18 mouse cellular contexts compared by ENCODE assay signal in the genomic region with DNA sequence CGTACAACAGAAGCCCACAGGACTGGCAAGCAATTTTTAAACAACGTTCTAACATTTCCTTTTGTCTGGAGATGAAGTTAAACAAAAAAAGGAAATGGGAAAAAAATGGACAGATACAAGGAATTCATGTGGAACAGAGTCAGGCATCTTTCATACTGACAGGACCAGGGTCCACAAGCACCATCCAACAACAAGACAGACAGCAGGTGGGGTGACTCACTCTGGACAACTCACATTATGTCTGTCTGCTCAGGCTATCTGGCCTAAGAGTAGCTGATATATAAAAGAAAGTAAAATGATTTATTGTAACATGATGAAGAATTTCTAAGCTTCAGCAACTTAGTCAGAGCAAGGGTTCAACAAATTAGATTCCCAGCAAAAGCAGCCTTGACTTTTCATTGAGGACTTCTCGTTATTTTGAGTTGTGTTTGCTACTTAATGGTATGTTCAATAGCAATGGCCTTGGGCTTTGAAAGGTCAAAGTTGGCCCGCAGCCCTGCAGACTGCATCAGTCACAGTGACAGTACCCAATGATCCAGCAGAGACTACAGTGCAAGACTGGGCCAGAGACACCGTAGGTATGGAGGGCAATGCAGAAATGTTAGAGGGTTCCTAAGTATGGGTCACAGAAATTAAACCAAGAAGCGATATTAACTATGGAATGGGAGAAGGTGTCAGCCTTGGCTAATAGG.
DNase-seq lines count a peak whose midpoint lies in the region; ATAC-seq and TF ChIP-seq lines count a peak whose summit lies in the region.
"Had no signal": no experiment of that assay in that cellular context is flagged by ENCODE, and none has a peak within 500 bp of the region (broad histone marks: within the 10 kb centered on the region; RNA-seq: fewer than 3 reads in every experiment).

No protein-coding gene starts in this region.

- no peak for TF ChIP-seq POLR2A in testis, adult 2 months (IDR thresholded peaks at IDR 0.05; ENCODE audit: control insufficient read depth, low read depth, low read length)

- peaks cover 8% of the 10 kb centered on the region; the same call in 1 of the 2 replicates for H3K4me1 ChIP-seq in kidney, embryonic 15.5 days
- H3K4me1 ChIP-seq in testis, adult 2 months (ENCODE audit: control insufficient read depth, insufficient read depth, low read length), result peaks cover 3% of the 10 kb centered on the region
- no peaks in the 10 kb centered on the region for H3K4me1 ChIP-seq in forebrain, embryonic 14.5 days (ENCODE audit: control insufficient read depth, insufficient read depth, low read length)
- H3K4me1 ChIP-seq: embryonic facial prominence, embryonic 10.5 days; forebrain, embryonic 13.5 days; heart, embryonic 12.5 days; hindbrain, embryonic 10.5 days had no signal

- no peaks in the 10 kb centered on the region for H3K9me3 ChIP-seq in kidney, embryonic 15.5 days (replicated peaks)
- no peaks in the 10 kb centered on the region for H3K9me3 ChIP-seq in forebrain, embryonic 14.5 days (replicated peaks; ENCODE audit: control insufficient read depth, low read length)
- H3K9me3 ChIP-seq: embryonic facial prominence, embryonic 10.5 days; forebrain, embryonic 13.5 days; heart, embryonic 12.5 days; hindbrain, embryonic 10.5 days had no signal

- peak; percentile 73; the same call in 1 of the 2 replicates for ATAC-seq in kidney, embryonic 15.5 days (replicated peaks; ENCODE audit: low FRiP score)
- no peak for ATAC-seq in forebrain, embryonic 14.5 days
- ATAC-seq: activated CD4-positive, CD25-positive, alpha-beta regulatory T cell, adult 4 months; forebrain, embryonic 13.5 days; Patski had no signal

- peaks cover 88% of the 10 kb centered on the region for H3K36me3 ChIP-seq in kidney, embryonic 15.5 days
- no peaks in the 10 kb centered on the region; the same call in 1 of the 2 replicates for H3K36me3 ChIP-seq in testis, adult 2 months (ENCODE audit: control insufficient read depth, insufficient read depth, low read length)
- H3K36me3 ChIP-seq in forebrain, embryonic 14.5 days (ENCODE audit: control insufficient read depth, insufficient read depth, low read length), result peaks cover 78% of the 10 kb centered on the region

- WGBS in kidney, embryonic 15.5 days, result 47% methylated on average over 6 of the region's 6 CpGs
- WGBS in forebrain, embryonic 14.5 days, result 92% methylated on average over 6 of the region's 6 CpGs

- H3K4me2 ChIP-seq in kidney, embryonic 15.5 days, result no peak overlapping the region
- no peak overlapping the region for H3K4me2 ChIP-seq in forebrain, embryonic 14.5 days (ENCODE audit: low read length)
- H3K4me2 ChIP-seq: forebrain, embryonic 13.5 days; heart, embryonic 12.5 days had no signal

- H3K27me3 ChIP-seq in kidney, embryonic 15.5 days, result no peaks in the 10 kb centered on the region
- H3K27me3 ChIP-seq in testis, adult 2 months (ENCODE audit: control insufficient read depth, insufficient read depth, low read length), result no peaks in the 10 kb centered on the region
- no peaks in the 10 kb centered on the region for H3K27me3 ChIP-seq in forebrain, embryonic 14.5 days (replicated peaks; ENCODE audit: control insufficient read depth, insufficient read depth, low read length)
- H3K27me3 ChIP-seq: forebrain, embryonic 13.5 days; heart, embryonic 12.5 days; Patski had no signal

- H3K4me3 ChIP-seq in kidney, embryonic 15.5 days (replicated peaks), result no peak overlapping the region
- H3K4me3 ChIP-seq in testis, adult 2 months (ENCODE audit: control insufficient read depth, low read depth, low read length), result peak overlapping the region; percentile 75
- no peak overlapping the region for H3K4me3 ChIP-seq in forebrain, embryonic 14.5 days (ENCODE audit: low read depth, low read length)
- H3K4me3 ChIP-seq: embryonic facial prominence, embryonic 10.5 days; forebrain, embryonic 13.5 days; gastrocnemius, adult 2 months; heart, embryonic 12.5 days; hindbrain, embryonic 10.5 days had no signal

- DNase-seq in kidney, postnatal 36 days, result no peak
- DNase-seq in testis, postnatal 14 days (ENCODE audit: low spot score), result no peak
- peak; percentile 77 for DNase-seq in adrenal gland, postnatal 25 days
- DNase-seq in layer of hippocampus, adult 11-12 months (ENCODE audit: low spot score), result no peak
- no peak for DNase-seq in forebrain, embryonic 14.5 days (ENCODE audit: low spot score)
- DNase-seq: cerebellum, adult 2 months; cerebellum, postnatal 10 days; gastrocnemius, adult 2 months; gastrocnemius, postnatal 25 days had no signal

- H3K9ac ChIP-seq in kidney, embryonic 15.5 days, result no peak overlapping the region
- no peak overlapping the region for H3K9ac ChIP-seq in forebrain, embryonic 14.5 days (ENCODE audit: low read length)
- H3K9ac ChIP-seq: forebrain, embryonic 13.5 days; heart, embryonic 12.5 days; hindbrain, embryonic 14.5 days had no signal

- H3K27ac ChIP-seq in kidney, embryonic 15.5 days, result no peak overlapping the region
- no peak overlapping the region for H3K27ac ChIP-seq in testis, adult 2 months (ENCODE audit: control insufficient read depth, insufficient read depth, low read depth, low read length)
- H3K27ac ChIP-seq in forebrain, embryonic 14.5 days (ENCODE audit: low read depth, low read length), result no peak overlapping the region
- H3K27ac ChIP-seq: embryonic facial prominence, embryonic 10.5 days; forebrain, embryonic 13.5 days; gastrocnemius, adult 2 months; hindbrain, embryonic 10.5 days; hindbrain, embryonic 14.5 days had no signal

- no peak for TF ChIP-seq CTCF in testis, adult 2 months (IDR thresholded peaks at IDR 0.05; ENCODE audit: control insufficient read depth, insufficient read depth, insufficient replicate concordance, low read depth, low read length)
